Mouse (Mus musculus): ENCODE measurements at regions not wholly inside any gene's neighbourhood (a gene's known extent, or its start where the extent isn't known, plus 50 kb on each side); places are given as distances from the start of the nearest gene placed in this dataset.

DNA sequence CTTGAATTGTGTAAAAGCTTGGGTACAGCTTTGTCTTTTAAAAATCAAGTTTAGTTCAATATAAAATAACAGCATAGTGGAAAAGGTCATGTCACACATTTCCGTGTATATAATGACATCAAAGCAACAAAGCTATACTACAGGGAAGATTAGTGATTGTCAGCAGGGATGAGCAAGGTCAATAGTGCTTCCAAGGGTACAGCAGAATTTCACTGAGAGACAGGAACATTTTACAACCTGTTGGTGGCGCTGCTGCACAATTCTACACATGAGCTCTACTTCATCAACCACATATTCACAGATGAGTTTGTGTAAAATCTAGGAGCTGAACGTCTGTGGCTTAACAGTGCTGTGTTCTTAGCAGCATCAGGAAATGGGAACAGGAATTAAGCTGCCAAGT, 74.3 kb upstream of the A2m start:
- peak; percentile 7 for DNase-seq

DNA sequence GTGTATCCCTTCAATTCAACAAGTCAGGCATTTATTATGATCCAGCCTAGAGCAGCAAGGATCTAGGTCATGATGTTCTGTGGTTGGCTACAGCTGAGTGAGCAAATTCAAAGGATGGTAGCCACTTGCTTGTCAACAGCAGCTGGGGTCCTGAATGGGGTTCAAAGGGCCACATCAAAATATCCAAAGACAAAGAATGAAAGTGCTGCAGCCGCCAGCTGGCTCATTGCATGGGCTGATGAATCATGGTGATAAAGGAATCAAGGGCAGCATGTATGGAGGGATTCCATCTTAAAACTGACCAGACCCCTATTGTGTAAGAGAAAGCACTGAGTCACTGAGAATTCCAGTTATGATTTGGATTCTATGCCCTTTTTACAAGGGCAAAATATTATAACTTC, 74.8 kb upstream of the A2m start:
- DNase-seq: peak; percentile 31

GRCm38 (mm10) chr6:121556481-121556880, 78.7 kb upstream of the A2m start:
- no peak for DNase-seq

- no peak for DNase-seq
These were observed 80.1 kb upstream of the Iqsec3 start for GRCm38 (mm10) chr6:121553501-121554132.

DNA sequence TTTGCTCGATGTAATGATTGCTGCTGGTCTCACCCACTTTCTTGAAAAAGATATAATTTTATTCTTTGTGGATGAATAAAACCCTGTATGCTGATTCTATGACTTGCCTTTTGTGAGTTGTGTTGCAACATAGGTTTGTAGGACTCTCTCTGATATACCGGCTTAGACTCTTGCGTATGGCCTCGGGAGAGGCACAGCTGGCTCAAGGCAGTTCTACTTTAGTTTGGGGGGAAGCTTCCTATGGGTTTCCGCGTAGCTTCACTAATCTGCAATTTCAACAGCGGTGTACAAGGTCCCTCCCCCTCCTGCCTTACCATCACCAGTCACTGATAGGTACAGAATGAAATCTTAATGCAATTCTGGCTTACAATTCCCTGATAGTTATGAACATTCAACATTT, 60.0 kb upstream of the Iqsec3 start:
- DNase-seq: no peak

- DNase-seq: peak; percentile 17
These were observed 59.4 kb upstream of the Iqsec3 start for GRCm38 (mm10) chr6:121532926-121533325.

- DNase-seq: no peak
These were observed 58.4 kb upstream of the Iqsec3 start for GRCm38 (mm10) chr6:121531825-121532389.

DNA sequence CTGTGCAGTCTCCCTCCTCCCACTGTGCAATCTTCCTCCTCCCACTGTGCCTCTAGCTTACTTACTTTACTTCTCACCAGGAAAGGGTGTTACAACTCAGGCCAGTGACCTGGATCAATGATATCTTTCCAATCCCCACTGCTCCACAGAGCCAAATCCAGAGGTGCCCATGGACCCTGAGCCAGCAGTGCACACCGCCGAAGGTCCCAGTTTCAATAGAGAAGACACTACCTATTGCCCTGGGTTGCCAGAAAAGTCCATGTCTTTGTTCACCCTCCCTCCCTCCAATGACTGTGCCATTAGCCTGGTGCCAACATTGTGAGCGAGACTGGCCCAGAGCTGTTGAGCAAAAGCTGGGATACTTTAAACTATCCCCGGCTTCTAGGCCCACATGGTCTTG, 53.8 kb upstream of the Iqsec3 start:
- DNase-seq: no peak

GRCm38 (mm10) chr6:121526121-121526520, 52.6 kb upstream of the Iqsec3 start:
- DNase-seq: no peak

DNA sequence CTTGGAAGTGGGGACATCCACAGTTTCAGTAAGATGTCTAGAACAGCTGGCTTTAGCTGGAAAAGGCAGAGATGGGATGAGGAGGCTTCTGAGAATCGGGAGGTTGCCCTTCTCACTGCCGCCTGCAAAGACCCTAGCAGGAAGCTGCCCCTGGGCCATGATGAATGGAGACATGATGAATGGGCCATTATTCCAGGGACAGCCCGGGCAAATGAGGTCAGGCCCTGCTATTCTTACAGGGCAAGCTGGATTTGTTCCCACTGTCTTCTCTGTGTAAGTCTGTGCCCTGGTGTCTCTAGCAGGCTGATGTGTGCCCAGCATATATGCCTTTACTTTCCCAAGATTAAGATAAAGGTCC, 51.1 kb upstream of the Iqsec3 start:
- DNase-seq: no peak

GRCm38 (mm10) chr6:121523882-121524612, 50.6 kb upstream of the Iqsec3 start:
- no peak for DNase-seq

All from cerebellum, adult 11-12 months (tissue).